Mouse (Mus musculus) gastrocnemius, adult 2 months (tissue): ENCODE results near the gene Stac3. TPM values are rescaled to one million over a fixed set of nuclear protein-coding genes. Genes with fewer than 3 reads are reported as not detected.

Experiments
- DNase-seq: peaks from one replicate; pipeline ENCODE4 v3.0.0; 2022
- H3K27ac ChIP-seq: fragments of 200-600 bp; 2 replicates; pipeline ENCODE4 v1.8.1; 2022; ENCODE audit warnings: mild to moderate bottlenecking
- H3K4me3 ChIP-seq: fragments of 200-600 bp; 2 replicates; pipeline ENCODE4 v1.8.1; 2022; ENCODE audit warnings: mild to moderate bottlenecking, moderate library complexity
- CTCF ChIP-seq: fragments of 200-600 bp; IDR thresholded peaks from 2 replicates; pipeline ENCODE4 v1.8.1; 2022; ENCODE audit warnings: antibody characterized with exemption, mild to moderate bottlenecking, moderate library complexity
- intact Hi-C: fragments of 180-260 bp; cut with DNase I; formaldehyde crosslinking; loops from one replicate; pipeline ENCODE4 v1.15.1; 2025
- total RNA-seq, 2 experiments: library from RNA; stranded (reverse); gene quantifications; 2 replicates each; pipeline ENCODE4 v1.2.3; 2021

Gene Stac3
- total RNA-seq, 2 experiments from 2014 or later: 393 to 462 TPM

DNA sequence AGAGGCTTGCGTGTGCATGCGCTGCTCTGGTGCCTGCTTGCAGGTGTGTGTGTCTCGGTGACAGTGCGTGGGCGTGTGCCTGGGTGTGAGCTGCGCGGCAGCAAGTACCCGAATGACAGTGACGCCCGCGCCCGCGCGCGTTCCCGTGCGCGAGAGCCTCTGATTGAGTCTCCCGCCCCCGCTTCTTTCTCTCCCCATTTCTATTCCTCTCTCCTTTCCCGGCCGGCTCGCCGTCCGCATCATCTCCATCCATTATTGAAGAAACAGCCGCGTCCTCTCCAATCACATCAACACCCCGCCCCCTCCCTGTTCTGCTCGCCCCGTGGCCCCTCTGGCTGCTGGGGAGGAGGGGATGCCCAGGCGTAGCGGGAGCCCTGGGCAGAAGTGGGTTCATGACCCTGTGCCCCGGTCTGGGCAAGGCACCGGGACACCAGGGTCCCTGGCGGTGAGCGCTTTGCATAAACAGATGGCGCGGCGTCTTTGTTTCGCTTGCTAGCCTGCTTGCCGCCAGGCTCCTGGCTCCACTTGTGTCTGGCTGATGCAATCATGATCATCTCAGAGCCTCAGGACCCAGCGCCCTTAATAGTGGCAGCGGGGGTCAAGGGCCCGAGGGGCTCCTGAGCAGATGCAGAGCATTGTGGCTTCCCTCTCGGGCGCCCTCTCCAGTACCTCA lies 10.3 kb downstream of the Stac3 start:
- peak; percentile 48 for TF ChIP-seq CTCF
- H3K27ac ChIP-seq: peak overlapping the region; percentile 50
- peak; percentile 64 for DNase-seq
- H3K4me3 ChIP-seq: peak overlapping the region; percentile 83
- intact Hi-C loops: no loop called here

DNA sequence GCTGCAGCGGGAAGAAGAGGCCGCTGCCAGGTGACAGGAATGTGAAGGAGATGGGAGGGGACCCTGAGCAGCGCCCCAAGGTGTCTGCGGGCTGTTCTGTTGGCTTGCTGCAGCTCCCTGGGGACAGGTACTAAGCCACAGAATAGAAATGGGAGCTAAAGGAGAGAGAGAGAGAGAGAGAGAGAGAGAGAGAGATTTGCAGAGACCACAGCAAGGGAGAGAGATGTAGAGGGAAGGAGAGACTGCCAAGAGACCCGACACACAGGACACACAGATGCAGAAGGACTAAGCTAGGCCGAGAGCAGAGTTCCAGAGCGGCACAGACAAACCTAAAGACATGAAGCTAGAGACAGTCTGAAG lies 10.8 kb downstream of the Stac3 start:
- intact Hi-C loops: no loop called here

DNA sequence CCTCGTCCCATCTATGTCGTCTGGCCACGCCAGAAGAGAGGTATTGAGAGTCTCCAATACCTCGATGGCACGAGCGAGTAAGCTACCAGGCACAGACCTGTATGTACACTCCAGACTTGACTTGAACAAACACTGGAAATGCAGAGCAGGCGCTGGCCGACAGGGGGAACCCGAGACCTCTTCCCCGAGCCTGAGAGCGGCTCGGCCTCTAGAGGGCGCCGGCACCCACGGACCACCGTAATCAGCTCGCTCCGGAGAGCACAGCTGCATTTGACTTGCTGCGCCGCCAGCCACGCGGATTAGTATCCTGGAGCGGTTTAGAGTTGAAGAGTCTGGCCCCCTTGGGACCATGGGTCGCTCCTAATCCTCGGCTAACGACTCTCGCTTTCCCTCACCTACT lies 11.3 kb downstream of the Stac3 start:
- H3K4me3 ChIP-seq: peak overlapping the region; percentile 83
- intact Hi-C loops: loop anchor here (1.0 kb wide), 1 partner anchor 23 kb away; no protein-coding TSS in a partner anchor
- DNase-seq: peak; percentile 94
- TF ChIP-seq CTCF: no peak
- peak overlapping the region; percentile 68 for H3K27ac ChIP-seq

More for the DNA sequence above, 10.8 kb downstream of the Stac3 start:
- H3K4me3 ChIP-seq: peak overlapping the region; percentile 83
- peak overlapping the region; percentile 50 for H3K27ac ChIP-seq
- TF ChIP-seq CTCF: no peak
- no peak for DNase-seq

DNA sequence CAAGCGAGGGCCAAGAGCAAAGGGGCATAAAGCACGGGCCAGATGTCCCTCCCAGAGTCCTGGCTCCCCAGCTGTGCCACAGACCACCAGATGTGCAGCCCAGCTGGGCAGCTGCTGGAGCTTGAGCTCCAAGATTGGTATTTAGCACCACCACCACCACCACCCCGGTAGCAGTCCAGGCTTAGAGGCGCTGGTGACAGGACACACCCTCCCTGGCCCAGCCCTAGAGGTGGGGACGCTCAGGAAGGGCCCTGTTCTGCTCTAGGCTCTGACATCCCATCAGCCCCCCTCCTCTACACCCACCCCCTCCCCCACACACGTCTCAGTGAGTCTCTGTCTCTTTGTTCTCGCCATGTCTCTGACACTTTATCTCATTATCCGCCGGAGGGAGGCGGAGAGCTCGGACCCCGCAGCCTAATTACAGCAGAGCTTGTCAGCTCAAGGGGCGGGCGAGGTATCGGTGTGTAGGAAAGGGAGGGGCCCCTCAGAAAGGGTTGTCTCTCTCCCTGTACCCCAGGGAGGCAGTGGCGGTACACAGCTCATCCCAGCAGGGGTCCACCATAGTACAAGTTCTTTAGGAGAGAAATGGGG lies 12.1 kb downstream of the Stac3 start:
- no peak for DNase-seq
- Histone ChIP-seq H3K4me3 (peak overlapping the region; percentile 83), H3K27ac (peak overlapping the region; percentile 68)
- no peak for TF ChIP-seq CTCF
- intact Hi-C loops: loop anchor here (1.0 kb wide), 1 partner anchor 23 kb away; no protein-coding TSS in a partner anchor

- Histone ChIP-seq H3K4me3 (peak overlapping the region; percentile 63), H3K27ac (peak overlapping the region; percentile 78)
- TF ChIP-seq CTCF: no peak
- intact Hi-C loops: no loop called here
- DNase-seq: no peak
Measured at GRCm38 (mm10) chr10:127514111-127514698, 12.7 kb downstream of the Stac3 start.

DNA sequence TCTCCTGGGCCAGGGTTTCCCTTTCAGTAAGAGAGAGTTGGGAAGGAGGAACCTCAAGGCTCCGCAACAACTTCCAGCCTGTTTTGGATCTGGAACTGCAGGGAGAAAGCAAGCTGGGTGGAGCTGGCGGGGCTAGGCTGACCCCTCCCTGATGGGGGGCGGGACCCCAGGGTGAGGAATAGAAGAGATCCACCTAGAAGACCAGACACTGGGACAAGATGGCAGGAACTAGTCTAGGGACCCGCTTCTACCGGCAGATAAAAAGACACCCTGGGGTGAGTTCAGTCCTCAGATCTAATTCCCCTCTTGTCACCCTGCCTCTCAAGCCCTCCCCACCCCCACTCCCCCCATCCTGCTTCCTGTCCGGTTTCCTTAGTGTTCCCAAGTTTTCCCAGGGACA lies 13.3 kb downstream of the Stac3 start, which contains the start of gene Ndufa4l2:
Gene Ndufa4l2 (plus strand): TSS at position 204 of the 400 bp plus-strand sequence.
- H3K27ac ChIP-seq: peak within 1 kb of the TSS; percentile 78
- intact Hi-C loops: no loop called here
- H3K4me3 ChIP-seq: peak within 1 kb of the TSS; percentile 63
- DNase-seq: peak; percentile 79
- TF ChIP-seq CTCF: no peak

- Histone ChIP-seq H3K4me3 (peak overlapping the region; percentile 63), H3K27ac (peak overlapping the region; percentile 78)
- DNase-seq: no peak
- no peak for TF ChIP-seq CTCF
- intact Hi-C loops: no loop called here
Measured at GRCm38 (mm10) chr10:127515271-127515982, 13.9 kb downstream of the Stac3 start.

GRCm38 (mm10) chr10:127515983-127516459 lies 14.5 kb downstream of the Stac3 start:
- Histone ChIP-seq H3K4me3 (peak overlapping the region; percentile 63), H3K27ac (peak overlapping the region; percentile 78)
- intact Hi-C loops: no loop called here
- no peak for TF ChIP-seq CTCF
- DNase-seq: no peak

GRCm38 (mm10) chr10:127516576-127517260 lies 15.2 kb downstream of the Stac3 start:
- TF ChIP-seq CTCF: no peak
- Histone ChIP-seq H3K27ac (peak overlapping the region; percentile 78), H3K4me3 (peak overlapping the region; percentile 63)
- intact Hi-C loops: no loop called here
- peak; percentile 63 for DNase-seq

GRCm38 (mm10) chr10:127517941-127518340 lies 16.5 kb downstream of the Stac3 start:
- intact Hi-C loops: no loop called here
- no peak for TF ChIP-seq CTCF
- DNase-seq: no peak
- Histone ChIP-seq H3K27ac (no peak overlapping the region; the same call in 1 of the 2 replicates), H3K4me3 (no peak overlapping the region)

- no peak for TF ChIP-seq CTCF
- intact Hi-C loops: no loop called here
- Histone ChIP-seq H3K27ac (no peak overlapping the region), H3K4me3 (no peak overlapping the region)
- DNase-seq: no peak
Measured at GRCm38 (mm10) chr10:127519041-127519701, 17.7 kb downstream of the Stac3 start.
